Mouse (Mus musculus) lung, adult 2 months (tissue): ENCODE results near the gene Kcnj6.

ENCODE experiments used
- CTCF ChIP-seq: fragments of 200-500 bp; IDR thresholded peaks from 2 replicates; pipeline ENCODE4 v1.5.1; 2011; ENCODE audit warnings: mild to moderate bottlenecking, low read length, control low read depth; ENCODE audit not compliant: insufficient read depth
- POLR2A ChIP-seq: fragments of 200-500 bp; IDR thresholded peaks from 2 replicates; pipeline ENCODE4 v1.6.1; 2011; ENCODE audit warnings: low read depth, mild to moderate bottlenecking, control low read depth, low read length, borderline replicate concordance; ENCODE audit errors: extremely low read depth

- TF ChIP-seq POLR2A: no peak
- TF ChIP-seq CTCF: no peak
These were observed 260.8 kb downstream of the Kcnj6 start for GRCm38 (mm10) chr16:94736462-94737358.
